Mouse (Mus musculus) lung, adult 18-20 months (tissue): Measurements from ENCODE around the gene Skap1.
"Not testable (repeated sequence)": the region's sequence is repeated elsewhere in the genome, so short reads cannot be mapped to it uniquely, and the experiment has no call there.

Experiments
- DNase-seq, 2 experiments: peaks; one replicate each; pipeline ENCODE4 v3.0.0; 2022; ENCODE audit warnings: mixed read lengths in 2 of 2

The Skap1 gene

DNA sequence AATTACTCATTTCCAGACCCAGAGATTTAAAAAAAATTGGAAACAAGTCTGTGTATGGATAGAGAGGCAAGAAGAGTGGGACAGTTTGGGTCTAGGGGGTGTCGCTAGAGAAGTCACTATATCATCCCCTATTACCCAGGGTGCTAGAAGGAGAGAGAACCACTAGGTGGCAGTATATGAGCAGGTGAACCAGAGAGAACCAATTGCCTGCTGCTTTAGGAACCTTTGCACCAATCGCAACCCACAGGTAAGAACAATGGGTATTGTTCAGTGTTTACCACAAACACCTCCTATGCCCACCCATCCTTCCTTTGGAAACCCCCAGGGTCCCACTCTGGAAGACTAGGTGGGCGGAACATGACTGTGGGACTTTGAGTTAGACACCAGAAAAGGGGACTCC lies 295.6 kb downstream of the Skap1 start:
- peak in 1 of 2 experiments; percentile 74 for DNase-seq

DNA sequence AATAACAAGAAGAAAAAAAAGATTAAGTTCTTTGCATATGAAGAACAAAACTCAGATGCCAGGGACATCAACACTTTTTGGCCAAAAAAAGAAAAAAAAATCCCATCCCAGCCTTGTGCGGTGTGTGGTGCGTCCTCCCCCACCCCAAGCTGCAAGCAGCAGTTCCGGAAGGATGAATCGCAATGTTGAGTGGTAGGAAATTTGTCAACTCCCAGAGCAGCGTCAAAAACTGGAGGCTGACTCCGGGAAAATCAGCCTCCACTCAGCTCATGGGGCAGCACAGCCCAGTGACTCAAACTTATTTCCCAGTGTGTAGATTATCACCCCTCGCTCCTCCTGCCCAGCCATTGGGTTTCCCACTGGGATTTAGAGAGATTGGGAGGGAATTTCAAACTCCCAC lies 297.6 kb downstream of the Skap1 start:
- no peak for DNase-seq

DNA sequence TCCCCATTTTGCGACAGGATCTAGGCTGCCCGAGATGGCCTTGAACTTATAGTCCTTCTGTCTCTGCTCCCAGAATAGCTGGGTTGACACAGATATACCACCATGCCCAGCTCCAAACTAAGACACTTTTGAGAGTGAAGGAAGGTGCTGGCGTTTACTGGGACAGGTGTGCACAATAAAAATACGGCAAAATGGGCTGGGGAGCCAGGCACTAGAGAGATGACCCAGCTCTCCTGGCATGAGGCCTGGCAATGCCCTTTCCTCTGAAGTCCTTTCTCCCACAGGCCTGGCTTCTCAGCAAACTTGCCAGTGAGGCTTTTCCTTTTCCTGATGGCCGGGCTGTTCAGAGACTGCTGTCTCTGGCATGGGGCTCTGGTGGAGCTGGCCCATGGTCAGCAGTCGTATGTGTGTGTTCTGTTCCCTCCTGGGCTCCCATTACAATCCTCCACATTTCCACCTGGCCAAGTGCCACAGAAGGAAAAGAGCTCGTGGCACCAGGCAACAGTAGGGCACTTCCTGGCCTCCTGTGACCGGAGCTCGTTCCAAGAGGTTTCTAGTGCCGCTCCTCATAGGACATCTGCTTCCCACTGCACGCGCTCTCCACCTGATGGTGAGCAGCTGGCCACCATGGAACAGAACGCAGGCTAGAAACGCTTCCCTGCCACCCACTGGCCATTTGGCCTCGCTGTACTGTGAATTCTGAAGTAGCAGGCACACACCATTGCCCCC lies 298.5 kb downstream of the Skap1 start:
- peak; percentile 52 to 60 for DNase-seq

DNA sequence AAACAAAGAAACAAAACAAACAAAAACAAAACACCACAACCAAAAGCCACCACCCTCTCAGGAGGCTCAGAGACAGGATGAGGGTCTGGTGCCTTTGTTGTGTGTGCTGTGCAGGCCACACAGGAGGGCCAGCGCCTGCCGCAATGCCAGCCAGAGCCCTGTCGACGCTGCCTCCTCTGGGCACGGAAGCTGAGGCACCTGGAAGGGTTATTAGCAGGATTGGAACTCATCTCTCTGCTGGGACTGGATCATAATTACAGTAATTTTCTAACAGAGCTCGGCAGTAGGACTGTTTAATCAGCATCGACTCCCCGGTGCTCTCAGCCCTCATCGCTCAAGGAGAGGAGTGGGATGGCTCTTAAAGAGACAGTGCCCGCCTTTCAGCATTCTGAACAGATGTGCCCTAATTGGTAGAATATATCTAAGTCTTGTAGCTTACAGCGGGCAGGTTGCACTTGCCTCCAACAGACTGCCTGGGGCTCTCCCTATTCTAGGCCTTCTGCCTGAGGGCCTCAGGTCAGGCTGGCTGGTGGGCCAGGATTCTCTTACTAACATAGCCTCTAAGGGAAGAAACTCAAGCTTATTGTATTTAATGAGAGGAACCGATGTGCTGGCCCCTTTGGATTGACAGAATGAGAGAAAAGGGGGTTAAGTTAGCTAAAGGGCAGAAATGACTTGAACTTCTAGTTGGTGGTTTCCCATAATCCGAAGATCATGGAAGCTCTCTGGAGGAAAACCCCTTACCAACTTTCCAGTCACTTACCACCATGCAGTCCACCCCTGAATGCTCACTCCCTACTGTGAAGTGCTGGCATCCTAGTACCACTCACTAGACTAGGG lies 300.3 kb downstream of the Skap1 start:
- no peak for DNase-seq

DNA sequence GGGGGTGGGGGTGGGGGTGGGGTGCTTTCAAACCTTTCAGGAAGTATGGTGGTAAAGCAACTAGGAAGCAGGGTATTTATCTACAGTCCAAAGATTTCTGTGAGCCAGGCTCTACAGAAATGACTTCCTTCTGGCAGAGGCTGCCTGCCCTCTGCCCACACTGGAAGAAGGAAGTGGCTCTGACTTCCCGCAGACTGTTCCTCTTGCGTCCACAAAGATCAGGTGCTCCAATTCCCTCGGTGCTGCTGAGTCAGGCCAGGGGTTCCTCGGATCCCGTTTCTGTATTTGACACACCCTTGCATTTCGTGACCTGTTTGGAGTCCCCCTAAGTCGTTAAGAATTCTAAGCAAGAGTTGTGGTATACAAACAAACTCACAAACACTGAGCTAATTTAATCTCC lies 301.3 kb downstream of the Skap1 start:
- peak; percentile 63 to 64 for DNase-seq

DNA sequence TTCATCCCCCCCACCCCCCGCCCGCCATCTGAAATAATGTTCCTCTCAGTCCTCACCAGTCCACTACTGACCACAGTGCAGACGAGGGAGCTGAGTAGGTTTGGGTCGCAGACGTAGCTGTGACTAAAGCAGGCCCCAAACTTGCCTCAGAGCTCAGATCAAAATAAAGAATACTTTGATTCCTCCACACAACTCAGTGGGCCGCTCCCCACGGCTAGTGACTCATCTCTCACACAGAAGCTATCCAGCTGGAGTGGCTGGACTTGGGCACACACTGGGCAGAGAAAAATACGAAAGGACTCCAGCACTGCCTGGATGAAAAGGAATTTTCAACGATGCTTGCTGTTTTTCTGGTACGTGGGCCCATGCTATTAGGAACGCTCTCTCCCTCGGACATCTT lies 302.2 kb downstream of the Skap1 start:
- DNase-seq: no peak

DNA sequence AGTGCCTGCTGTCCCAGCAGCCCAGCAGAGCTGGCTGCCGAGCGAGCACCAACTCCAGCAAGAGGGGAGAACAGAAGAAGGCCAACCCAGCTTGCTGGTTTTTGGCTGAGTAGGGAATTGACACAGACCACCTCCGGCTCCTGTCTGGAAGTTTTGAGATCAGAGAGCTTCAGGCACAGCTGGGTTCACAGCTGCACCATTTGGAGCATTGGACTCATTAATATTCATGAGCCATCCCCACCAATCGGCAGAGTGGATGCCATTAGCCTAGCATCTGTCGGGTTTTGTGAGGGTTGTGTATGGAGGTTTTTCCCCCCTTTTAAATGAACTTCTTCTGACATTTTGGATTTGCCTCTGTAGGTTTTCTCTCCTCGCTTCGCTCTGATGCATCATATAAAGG lies 302.7 kb downstream of the Skap1 start:
- no peak for DNase-seq

DNA sequence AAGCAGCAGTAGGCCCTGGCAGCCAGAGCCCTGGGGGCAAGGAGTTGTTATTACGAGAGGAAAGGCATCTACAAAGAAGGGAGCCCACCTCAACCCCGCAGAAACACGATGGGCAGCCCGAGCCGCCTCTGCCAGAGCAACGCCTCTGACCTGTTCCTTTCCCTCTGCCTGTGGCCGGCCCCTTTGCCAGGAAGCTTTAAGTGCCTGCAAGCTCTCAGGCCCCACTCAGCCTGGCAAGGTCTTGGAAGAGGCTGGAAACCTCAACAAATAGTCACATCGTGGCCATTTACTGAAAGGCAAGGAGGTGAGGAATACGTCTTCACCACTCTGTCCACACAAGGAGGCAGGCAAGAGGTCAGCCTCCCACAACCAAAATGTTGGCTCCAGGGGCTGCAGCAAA lies 303.8 kb downstream of the Skap1 start:
- DNase-seq: peak; percentile 78 to 82

DNA sequence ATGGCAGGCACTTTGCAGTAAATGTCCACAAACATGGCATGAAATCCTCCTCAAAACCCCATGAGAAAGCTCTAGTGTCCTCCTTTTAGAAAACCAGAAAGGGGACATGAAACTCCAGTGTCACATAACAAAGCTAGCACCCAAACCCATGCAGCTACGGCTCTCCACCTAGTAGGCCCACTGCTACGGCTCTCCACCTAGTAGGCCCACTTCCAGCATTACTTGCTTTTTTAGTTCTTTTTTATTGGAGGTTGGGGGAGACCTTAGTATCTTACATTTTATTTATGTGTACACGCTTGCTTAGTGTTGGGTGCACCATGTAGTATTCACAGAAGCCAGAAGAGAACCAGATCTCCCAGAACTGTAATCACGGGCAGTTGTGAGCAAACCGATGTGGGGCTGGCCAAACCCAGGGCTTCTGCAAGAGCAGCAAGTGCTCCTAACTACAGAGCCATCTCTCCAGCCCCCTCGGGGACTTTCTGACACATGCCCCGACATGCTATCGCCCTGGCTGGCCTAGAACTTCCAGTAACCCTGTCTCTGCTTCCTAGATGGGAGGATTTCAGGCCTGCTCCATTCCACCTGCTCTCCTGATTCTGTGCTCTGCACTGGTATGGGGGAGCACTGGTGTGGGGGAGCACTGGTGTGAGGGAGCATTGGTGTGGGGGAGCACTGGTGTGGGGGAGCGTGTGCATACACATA lies 307.0 kb downstream of the Skap1 start:
- DNase-seq: no peak

DNA sequence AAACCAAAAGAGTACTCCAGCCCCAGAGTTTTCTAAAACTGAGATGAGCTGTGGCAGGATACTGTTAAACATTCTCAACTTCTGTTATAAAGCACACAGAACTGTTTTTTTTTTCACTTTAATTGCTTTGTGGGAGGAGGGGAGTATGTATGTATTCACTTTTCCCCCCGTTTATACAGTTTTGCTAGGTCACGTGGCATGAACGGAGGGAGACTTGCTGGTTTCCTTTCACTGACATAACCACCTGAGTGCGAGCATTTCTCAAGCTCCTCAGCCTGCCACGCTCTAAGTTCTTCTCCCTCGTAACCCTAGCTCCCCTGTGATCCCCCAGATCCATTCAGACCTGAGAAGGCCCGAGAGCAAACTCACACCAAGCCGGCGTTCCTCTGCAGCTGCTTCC lies 308.0 kb downstream of the Skap1 start:
- DNase-seq: no peak

DNA sequence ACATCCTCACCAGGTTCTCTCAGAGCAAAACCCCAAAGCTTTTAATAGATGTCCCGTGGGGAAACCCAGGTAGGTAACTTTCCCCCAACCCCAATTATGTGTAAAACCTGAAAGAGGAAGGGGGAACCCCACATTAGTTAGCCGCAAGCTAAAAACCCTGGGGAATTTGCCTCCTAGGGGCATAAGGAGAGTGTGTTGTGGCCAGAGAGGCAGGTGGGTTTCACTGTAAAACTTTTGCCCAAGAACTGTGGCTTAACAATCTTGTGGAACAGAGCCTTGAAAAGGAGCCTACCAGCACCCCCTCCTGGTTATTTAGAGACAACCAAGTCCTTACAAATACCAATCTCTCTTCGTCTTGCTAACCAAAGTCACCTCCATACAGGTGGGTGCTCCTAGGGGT lies 310.1 kb downstream of the Skap1 start:
- DNase-seq: no peak

DNA sequence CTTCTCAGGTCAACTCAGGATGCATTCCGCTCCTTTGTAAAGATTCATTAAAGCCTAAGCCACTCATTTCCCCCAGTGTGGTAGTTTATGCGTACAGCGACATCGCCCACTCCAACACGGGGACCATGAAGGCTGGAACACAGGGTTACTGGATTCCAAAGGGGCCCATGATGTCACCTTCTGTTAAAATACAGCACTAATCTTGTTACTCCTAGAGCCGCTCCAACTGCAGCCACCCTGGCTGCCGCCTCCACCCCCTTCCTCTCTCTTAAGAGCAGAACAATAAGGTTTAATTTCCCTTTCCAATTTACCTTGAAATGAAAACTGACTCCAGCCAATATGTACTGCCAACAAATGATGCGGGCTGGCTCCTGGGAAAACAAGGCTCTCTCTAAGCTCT lies 310.7 kb downstream of the Skap1 start:
- DNase-seq: no peak

DNA sequence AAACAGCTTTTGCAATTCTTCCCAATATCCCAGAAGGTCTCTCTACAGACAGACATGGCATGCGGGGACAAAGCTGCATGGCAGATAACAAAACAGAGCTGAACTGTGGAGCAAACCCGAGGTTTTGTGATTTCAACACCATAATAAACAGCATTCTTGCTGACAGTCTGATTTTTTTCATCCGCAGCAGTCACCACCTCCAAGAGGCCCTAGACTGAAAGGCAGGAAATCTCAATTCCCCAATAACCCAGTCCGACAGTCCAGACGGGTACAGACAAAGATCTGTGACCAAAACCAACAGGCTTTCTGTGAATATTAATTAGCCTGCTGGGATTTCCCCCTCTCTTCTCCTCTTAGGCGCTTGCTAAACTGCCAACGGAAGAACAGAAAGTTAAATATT lies 311.3 kb downstream of the Skap1 start:
- no peak for DNase-seq

DNA sequence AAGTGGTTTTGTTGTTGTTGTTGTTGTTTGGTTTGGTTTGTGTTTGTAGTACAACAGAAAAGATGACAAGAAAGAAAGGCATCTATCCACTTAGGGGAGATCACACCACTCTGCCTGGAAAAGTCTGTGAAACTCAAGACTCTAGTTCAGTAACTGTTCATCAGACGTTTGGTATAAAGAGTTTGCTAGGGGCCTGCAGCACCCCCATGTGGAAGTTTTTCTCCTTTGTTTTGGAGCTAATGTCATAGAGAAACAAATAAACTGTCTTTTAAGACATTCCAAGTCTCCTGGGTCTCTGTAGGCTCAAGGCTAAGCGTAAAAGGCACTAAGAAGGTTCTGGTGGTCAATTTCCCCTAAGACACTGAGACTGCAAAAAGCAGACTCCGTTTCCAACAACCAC lies 311.7 kb downstream of the Skap1 start:
- no peak for DNase-seq

DNA sequence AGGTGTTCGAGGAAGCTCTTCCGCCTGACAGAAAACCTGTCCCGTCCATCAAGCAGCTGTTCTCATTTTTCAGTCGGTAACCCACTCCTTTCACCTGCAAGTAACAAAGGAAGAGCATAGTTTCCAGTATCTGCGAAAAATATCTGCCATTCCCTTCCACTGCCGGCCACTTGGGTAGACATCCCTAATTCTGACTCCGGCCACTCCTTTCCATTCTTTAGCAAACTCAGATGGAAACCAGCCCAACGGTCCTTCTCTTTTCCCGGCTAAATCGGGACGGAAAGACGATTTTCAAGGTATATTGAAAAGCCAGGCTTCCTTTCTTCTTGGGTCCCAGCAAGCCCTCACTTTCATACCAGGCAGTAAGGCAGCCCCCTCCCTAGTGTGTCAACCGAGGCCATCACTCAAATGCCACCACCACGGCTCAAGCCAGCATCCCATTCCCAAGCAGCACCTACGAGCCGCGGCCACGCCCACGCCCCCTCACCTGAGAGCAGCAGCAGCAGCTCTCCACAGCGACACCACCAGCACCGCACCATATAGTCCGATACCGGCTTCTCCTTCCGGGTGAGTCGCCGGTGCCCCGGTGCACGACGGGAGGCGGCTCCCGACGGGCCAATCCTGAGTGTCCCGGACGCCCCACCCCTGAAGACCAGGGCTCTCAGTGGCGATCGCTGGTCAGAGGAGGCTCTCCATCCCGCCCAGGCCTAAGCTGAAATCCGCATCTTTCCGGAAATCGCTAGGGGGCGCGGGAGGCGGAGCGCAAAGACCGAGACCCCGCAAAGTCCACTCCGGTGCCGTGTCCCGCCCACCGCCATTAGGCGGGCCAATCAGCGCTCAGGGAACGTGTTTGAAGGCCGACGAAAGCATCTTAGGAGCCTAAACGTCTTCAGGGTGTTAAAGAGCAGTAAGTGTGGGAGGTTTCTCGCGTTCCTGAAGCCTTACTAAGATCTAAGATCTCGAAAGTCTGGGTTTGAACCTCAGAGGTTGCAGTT lies 312.9 kb downstream of the Skap1 start, which contains the start of gene Snx11:
Gene Snx11, minus strand, starts transcription at position 592 of the 995 bp plus-strand sequence.
- peak; percentile 100 for DNase-seq

DNA sequence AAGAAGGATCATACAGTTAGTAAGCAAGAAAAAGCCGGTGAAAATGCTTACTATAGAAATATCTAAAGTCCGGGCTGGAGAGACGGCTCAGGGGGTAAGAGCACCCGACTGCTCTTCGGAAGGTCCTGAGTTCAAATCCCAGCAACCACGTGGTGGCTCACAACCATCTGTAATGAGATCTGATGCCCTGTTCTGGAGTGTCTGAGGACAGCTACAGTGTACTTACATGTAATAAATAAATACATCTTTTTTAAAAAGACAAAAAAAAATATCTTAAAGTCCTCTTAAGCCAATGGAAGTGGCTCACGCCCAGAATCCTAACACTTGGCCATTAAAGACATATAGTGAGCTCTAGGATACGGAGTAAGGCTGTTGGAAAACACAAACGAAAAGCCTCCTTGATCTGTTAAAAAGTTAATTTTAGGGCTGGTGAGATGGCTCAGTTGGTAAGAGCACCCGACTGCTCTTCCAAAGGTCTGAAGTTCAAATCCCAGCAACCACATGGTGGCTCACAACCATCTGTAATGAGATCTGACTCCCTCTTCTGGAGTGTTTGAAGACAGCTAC lies 313.8 kb downstream of the Skap1 start:
- DNase-seq: not testable (repeated sequence)

DNA sequence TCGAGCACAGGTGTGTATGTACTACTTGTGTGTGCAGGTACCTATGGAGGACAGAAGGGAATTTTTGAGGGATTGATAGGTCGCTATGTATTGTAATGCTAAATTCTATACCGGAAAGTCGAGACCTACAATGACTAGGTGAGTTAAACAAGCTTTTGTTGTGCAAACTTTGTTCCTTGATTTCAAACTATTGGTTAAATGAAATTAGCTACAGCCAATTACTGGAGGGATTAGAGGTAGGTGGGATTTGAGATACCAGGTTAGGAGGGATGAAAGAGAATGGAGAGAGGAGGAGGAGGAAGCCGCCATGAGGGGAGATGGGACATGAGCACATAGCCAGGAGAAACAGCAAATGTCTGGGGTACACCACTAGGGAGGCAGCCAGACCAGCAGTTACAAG lies 315.9 kb downstream of the Skap1 start:
- DNase-seq: no peak

DNA sequence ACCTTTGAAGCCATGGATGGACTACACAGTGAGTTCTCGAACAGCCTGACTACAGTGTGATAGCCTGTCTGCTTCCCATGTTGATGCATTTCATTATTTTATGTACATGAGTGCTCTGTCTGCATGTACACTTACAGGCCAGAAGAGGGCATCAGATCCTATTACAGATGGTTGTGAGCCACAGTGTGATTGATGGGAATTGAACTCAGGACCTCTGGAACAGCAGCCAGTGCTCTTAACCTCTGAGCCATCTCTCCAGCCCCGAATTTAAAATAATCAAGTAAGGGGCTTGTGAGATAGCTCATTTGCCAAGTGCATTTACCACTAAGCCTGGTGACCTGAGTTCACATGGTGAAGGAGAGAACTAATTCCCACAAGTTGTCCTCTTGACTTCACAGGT lies 317.0 kb downstream of the Skap1 start:
- DNase-seq: no peak

DNA sequence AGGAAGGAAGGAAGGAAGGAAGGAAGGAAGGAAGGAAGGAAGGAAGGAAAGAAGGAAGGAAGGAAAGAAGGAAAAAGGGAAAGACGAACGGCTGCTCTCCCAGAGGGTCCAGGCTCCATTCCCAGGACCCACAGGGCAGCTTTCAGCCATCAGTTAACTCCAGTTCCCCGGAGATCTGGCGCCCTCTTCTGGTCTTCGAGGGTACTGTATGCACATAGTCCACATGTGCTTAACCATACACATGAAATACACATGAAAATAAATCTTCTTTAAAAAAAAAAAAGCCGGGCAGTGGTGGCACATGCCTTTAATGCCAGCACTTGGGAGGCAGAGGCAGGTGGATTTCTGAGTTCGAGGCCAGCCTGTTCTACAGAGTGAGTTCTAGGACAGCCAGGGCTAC lies 320.5 kb downstream of the Skap1 start:
- peak; percentile 70 to 77 for DNase-seq

DNA sequence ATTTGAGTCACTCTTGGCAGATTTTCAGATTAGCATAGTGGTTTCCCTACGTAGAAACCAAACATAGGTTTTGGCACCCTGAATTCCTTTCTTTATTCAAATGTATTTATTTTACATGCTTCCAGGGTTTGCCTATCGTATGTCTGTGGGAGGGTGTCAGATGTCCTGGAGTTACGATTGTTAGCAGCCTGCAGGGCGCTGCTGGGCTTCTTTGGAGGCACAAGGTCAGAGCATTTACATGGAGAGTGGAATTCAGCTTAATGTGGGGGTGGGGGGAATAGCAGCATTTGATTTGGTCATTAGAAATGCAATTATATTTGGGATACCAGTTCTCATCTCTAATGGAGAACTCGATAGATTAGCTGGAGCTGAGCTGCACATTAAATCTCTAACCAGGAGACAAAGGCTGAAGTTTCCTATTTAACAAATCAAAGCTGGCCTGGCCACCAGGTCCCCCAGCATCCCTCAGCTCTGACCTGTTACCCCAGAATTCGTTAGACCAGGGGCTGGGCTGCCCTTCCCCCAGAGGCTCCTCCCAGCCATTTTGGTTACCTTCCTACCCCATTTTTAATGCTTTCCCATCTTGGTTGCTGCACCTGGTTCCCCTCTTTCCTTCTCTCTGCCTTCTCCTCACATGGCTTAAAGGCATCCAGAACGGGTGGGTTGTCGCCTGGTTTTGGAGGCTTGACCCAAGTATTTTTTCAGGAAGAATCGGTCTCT lies 322.5 kb downstream of the Skap1 start:
- no peak for DNase-seq
